8 mouse cellular contexts compared by ENCODE assay signal in the genomic region with DNA sequence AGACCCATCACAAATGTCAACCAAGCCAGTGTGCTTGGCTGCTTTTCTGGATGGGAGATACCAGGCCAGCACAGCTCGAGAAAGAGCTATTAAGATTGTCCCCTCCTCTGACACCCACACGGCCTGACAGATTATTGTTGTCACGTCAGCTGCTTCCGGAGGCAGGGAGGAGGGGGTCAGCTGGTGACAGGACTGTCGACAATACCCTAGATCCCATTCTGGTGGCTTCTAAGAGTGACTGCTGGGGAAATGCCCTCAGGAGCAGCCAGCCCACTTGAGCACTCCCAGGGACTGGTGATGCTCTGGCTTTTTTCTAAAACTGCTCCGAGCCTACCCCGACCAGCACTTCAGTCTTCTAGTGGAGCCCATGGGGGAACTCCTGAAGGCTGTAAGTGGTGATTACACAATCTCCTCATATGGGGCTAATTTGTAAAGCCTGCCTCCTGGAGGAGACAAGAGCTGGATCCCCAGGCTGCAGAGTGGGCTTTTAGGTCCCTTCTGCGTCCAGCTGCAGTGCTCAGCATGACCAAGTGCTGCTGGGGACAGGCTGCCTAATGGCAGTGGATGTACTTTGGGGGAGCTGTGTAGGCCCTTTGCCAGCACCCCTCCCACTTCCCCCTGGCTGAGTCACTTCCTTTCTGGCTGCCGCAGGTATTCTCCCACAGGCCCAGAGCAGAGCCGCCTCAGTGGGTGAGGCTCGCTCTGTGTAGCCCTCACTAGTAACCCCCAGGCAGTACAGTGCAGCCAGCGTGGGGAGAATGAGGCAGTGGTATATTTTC. TPM values are rescaled to one million over a fixed set of nuclear protein-coding genes. Genes with fewer than 3 reads are reported as not detected.
DNase-seq lines count a peak whose midpoint lies in the region; ATAC-seq and TF ChIP-seq lines count a peak whose summit lies in the region.

No protein-coding gene starts in this region.

- 15% methylated on average over 12 of the region's 12 CpGs for WGBS in forebrain, embryonic 11.5 days
- WGBS in heart, embryonic 16.5 days, result 1% methylated on average over 12 of the region's 12 CpGs
- 9% methylated on average over 12 of the region's 12 CpGs for WGBS in liver, embryonic 15.5 days (ENCODE audit: insufficient replicate concordance)
- 7% methylated on average over 12 of the region's 12 CpGs for WGBS in neural tube, embryonic 13.5 days

- H3K9ac ChIP-seq in forebrain, embryonic 11.5 days (ENCODE audit: low read length), result no peak overlapping the region; the same call in 1 of the 2 replicates
- peak overlapping the region; percentile 62 for H3K9ac ChIP-seq in heart, embryonic 16.5 days (ENCODE audit: low read length)
- H3K9ac ChIP-seq in liver, embryonic 15.5 days, result no peak overlapping the region; the same call in 1 of the 2 replicates
- H3K9ac ChIP-seq in neural tube, embryonic 13.5 days, result peak overlapping the region; percentile 50

- no peak for TF ChIP-seq POLR2A in testis, adult 2 months (IDR thresholded peaks at IDR 0.05; ENCODE audit: control insufficient read depth, low read depth, low read length)

- peak overlapping the region; percentile 11; the same call in 1 of the 2 replicates for H3K4me2 ChIP-seq in forebrain, embryonic 11.5 days (ENCODE audit: low read depth, low read length, severe bottlenecking)
- peak overlapping the region; percentile 60 for H3K4me2 ChIP-seq in heart, embryonic 16.5 days (ENCODE audit: low read depth, low read length)
- H3K4me2 ChIP-seq in liver, embryonic 15.5 days, result peak overlapping the region; percentile 41
- peak overlapping the region; percentile 35 for H3K4me2 ChIP-seq in neural tube, embryonic 13.5 days

- TF ChIP-seq CTCF in testis, adult 2 months (IDR thresholded peaks at IDR 0.05; ENCODE audit: control insufficient read depth, insufficient read depth, insufficient replicate concordance, low read depth, low read length), result no peak

- peak overlapping the region; percentile 25 for H3K27ac ChIP-seq in forebrain, embryonic 11.5 days (ENCODE audit: low read depth, low read length)
- peak overlapping the region; percentile 97 for H3K27ac ChIP-seq in heart, embryonic 16.5 days (ENCODE audit: low read length)
- peak overlapping the region; percentile 73 for H3K27ac ChIP-seq in liver, embryonic 15.5 days (replicated peaks)
- H3K27ac ChIP-seq in neural tube, embryonic 13.5 days (replicated peaks), result peak overlapping the region; percentile 85
- peak overlapping the region; percentile 66 for H3K27ac ChIP-seq in testis, adult 2 months (ENCODE audit: control insufficient read depth, insufficient read depth, low read depth, low read length)

- ATAC-seq in forebrain, embryonic 11.5 days (replicated peaks; ENCODE audit: low FRiP score), result no peak
- ATAC-seq in heart, embryonic 16.5 days (replicated peaks; ENCODE audit: extremely low read depth, insufficient read depth, low FRiP score), result peak; percentile 74
- peak; percentile 34; the same call in 1 of the 2 replicates for ATAC-seq in liver, embryonic 15.5 days (ENCODE audit: insufficient read depth)
- peak; percentile 70 for ATAC-seq in neural tube, embryonic 13.5 days (ENCODE audit: low read depth)

- H3K36me3 ChIP-seq in forebrain, embryonic 11.5 days (ENCODE audit: control insufficient read depth, insufficient read depth, low read length), result no peaks in the 10 kb centered on the region
- H3K36me3 ChIP-seq in heart, embryonic 16.5 days (ENCODE audit: control insufficient read depth, insufficient read depth), result no peaks in the 10 kb centered on the region
- no peaks in the 10 kb centered on the region for H3K36me3 ChIP-seq in liver, embryonic 15.5 days (replicated peaks)
- H3K36me3 ChIP-seq in neural tube, embryonic 13.5 days, result no peaks in the 10 kb centered on the region
- H3K36me3 ChIP-seq in testis, adult 2 months (ENCODE audit: control insufficient read depth, insufficient read depth, low read length), result no peaks in the 10 kb centered on the region

- H3K9me3 ChIP-seq in forebrain, embryonic 11.5 days (ENCODE audit: control insufficient read depth, low read length), result no peaks in the 10 kb centered on the region
- H3K9me3 ChIP-seq in heart, embryonic 16.5 days (replicated peaks; ENCODE audit: control insufficient read depth, low read length), result no peaks in the 10 kb centered on the region
- no peaks in the 10 kb centered on the region for H3K9me3 ChIP-seq in liver, embryonic 15.5 days (replicated peaks)
- H3K9me3 ChIP-seq in neural tube, embryonic 13.5 days, result no peaks in the 10 kb centered on the region

- peak; percentile 89 for DNase-seq in A20 (ENCODE audit: low read depth, low spot score)
- peak; percentile 83 for DNase-seq in adrenal gland, adult 8-10 months
- no peak for DNase-seq in forebrain, embryonic 11.5 days (ENCODE audit: low spot score)
- peak; percentile 84 to 93 for DNase-seq in kidney, postnatal 25 days

- no peak overlapping the region for H3K4me3 ChIP-seq in forebrain, embryonic 11.5 days (ENCODE audit: low read depth, low read length)
- H3K4me3 ChIP-seq in heart, embryonic 16.5 days (ENCODE audit: low read length), result peak overlapping the region; percentile 26
- no peak overlapping the region for H3K4me3 ChIP-seq in liver, embryonic 15.5 days (replicated peaks)
- H3K4me3 ChIP-seq in neural tube, embryonic 13.5 days, result no peak overlapping the region
- H3K4me3 ChIP-seq in testis, adult 2 months (ENCODE audit: control insufficient read depth, low read depth, low read length), result no peak overlapping the region

- H3K4me1 ChIP-seq in forebrain, embryonic 11.5 days (replicated peaks; ENCODE audit: control insufficient read depth, insufficient read depth, low read length), result peaks cover 16% of the 10 kb centered on the region; the same call in 1 of the 2 replicates
- peaks cover 65% of the 10 kb centered on the region for H3K4me1 ChIP-seq in heart, embryonic 16.5 days (ENCODE audit: control insufficient read depth, insufficient read depth, low read length)
- peaks cover 75% of the 10 kb centered on the region for H3K4me1 ChIP-seq in liver, embryonic 15.5 days (replicated peaks)
- H3K4me1 ChIP-seq in neural tube, embryonic 13.5 days (replicated peaks), result peaks cover 72% of the 10 kb centered on the region
- H3K4me1 ChIP-seq in testis, adult 2 months (ENCODE audit: control insufficient read depth, insufficient read depth, low read length), result peaks cover 13% of the 10 kb centered on the region

- H3K27me3 ChIP-seq in forebrain, embryonic 11.5 days (ENCODE audit: control insufficient read depth, insufficient read depth, low read length), result no peaks in the 10 kb centered on the region
- no peaks in the 10 kb centered on the region for H3K27me3 ChIP-seq in heart, embryonic 16.5 days (ENCODE audit: control insufficient read depth, insufficient read depth, low read length)
- H3K27me3 ChIP-seq in liver, embryonic 15.5 days, result no peaks in the 10 kb centered on the region
- H3K27me3 ChIP-seq in neural tube, embryonic 13.5 days, result no peaks in the 10 kb centered on the region
- H3K27me3 ChIP-seq in testis, adult 2 months (ENCODE audit: control insufficient read depth, insufficient read depth, low read length), result no peaks in the 10 kb centered on the region

RNA-seq across cellular contexts. Expression of a gene that starts 6.8 kb away (rescaled TPM):
- 10 to 100 TPM; 33.9 to 38.7 (median 37.6) TPM for total RNA-seq in adrenal gland, adult 8-10 months (2022)
- 37.4 and 37.5 TPM in 2 replicates for polyA plus RNA-seq in forebrain, embryonic 11.5 days (2014; fragmentation: Nextera tagmentation; extraction: Ambion mirVana)
- polyA plus RNA-seq in heart, embryonic 16.5 days (2015; fragmentation: Nextera tagmentation; extraction: Ambion mirVana), result 24.5 and 26.6 TPM in 2 replicates
- 13.1 and 15.5 TPM in 2 replicates for polyA plus RNA-seq in liver, embryonic 15.5 days (2015; fragmentation: Nextera tagmentation; extraction: Ambion mirVana)
- 33.9 and 37.7 TPM in 2 replicates for polyA plus RNA-seq in neural tube, embryonic 13.5 days (2015; fragmentation: Nextera tagmentation; extraction: Ambion mirVana)
- 33.5 and 33.9 TPM in 2 replicates for polyA plus RNA-seq in testis, adult 2 months (2012; rRNA removed)

RNA-seq across cellular contexts. Expression of a gene that starts 14.1 kb away (rescaled TPM):
- 10 to 100 TPM; 22.3 to 33.2 (median 30.7) TPM for total RNA-seq in adrenal gland, adult 8-10 months (2022)
- 43.0 and 44.4 TPM in 2 replicates for polyA plus RNA-seq in forebrain, embryonic 11.5 days (2014; fragmentation: Nextera tagmentation; extraction: Ambion mirVana)
- 41.7 and 47.2 TPM in 2 replicates for polyA plus RNA-seq in heart, embryonic 16.5 days (2015; fragmentation: Nextera tagmentation; extraction: Ambion mirVana)
- 25.5 and 26.7 TPM in 2 replicates for polyA plus RNA-seq in liver, embryonic 15.5 days (2015; fragmentation: Nextera tagmentation; extraction: Ambion mirVana)
- polyA plus RNA-seq in neural tube, embryonic 13.5 days (2015; fragmentation: Nextera tagmentation; extraction: Ambion mirVana), result 47.7 and 54.3 TPM in 2 replicates
- 41.9 and 43.5 TPM in 2 replicates for polyA plus RNA-seq in testis, adult 2 months (2012; rRNA removed)

RNA-seq across cellular contexts. Expression of a gene that starts 37.0 kb away (rescaled TPM):
- total RNA-seq in adrenal gland, adult 8-10 months (2022), result 10 to 100 TPM; 21.1 to 32.2 (median 27.0) TPM
- polyA plus RNA-seq in forebrain, embryonic 11.5 days (2014; fragmentation: Nextera tagmentation; extraction: Ambion mirVana), result 18.6 and 19.0 TPM in 2 replicates
- polyA plus RNA-seq in heart, embryonic 16.5 days (2015; fragmentation: Nextera tagmentation; extraction: Ambion mirVana), result 29.5 TPM in 2 replicates
- 12.5 and 14.0 TPM in 2 replicates for polyA plus RNA-seq in liver, embryonic 15.5 days (2015; fragmentation: Nextera tagmentation; extraction: Ambion mirVana)
- 15.3 and 19.8 TPM in 2 replicates for polyA plus RNA-seq in neural tube, embryonic 13.5 days (2015; fragmentation: Nextera tagmentation; extraction: Ambion mirVana)
- 5.4 and 6.2 TPM in 2 replicates for polyA plus RNA-seq in testis, adult 2 months (2012; rRNA removed)

RNA-seq across cellular contexts. Expression of a gene that starts 52.2 kb away (rescaled TPM):
- 10 to 100 TPM in 2 of 4 experiments, 1 to 10 TPM in 2; 7.5 to 20.9 (median 14.9) TPM for total RNA-seq in adrenal gland, adult 8-10 months (2022)
- polyA plus RNA-seq in forebrain, embryonic 11.5 days (2014; fragmentation: Nextera tagmentation; extraction: Ambion mirVana), result 26.3 and 27.8 TPM in 2 replicates
- 7.4 and 8.3 TPM in 2 replicates for polyA plus RNA-seq in heart, embryonic 16.5 days (2015; fragmentation: Nextera tagmentation; extraction: Ambion mirVana)
- polyA plus RNA-seq in liver, embryonic 15.5 days (2015; fragmentation: Nextera tagmentation; extraction: Ambion mirVana), result 1.6 and 1.9 TPM in 2 replicates
- polyA plus RNA-seq in neural tube, embryonic 13.5 days (2015; fragmentation: Nextera tagmentation; extraction: Ambion mirVana), result 30.1 and 30.2 TPM in 2 replicates
- polyA plus RNA-seq in testis, adult 2 months (2012; rRNA removed), result 166 and 189 TPM in 2 replicates

RNA-seq across cellular contexts. Expression of a gene that starts 52.7 kb away (rescaled TPM):
- total RNA-seq in adrenal gland, adult 8-10 months (2022), result 1 to 10 TPM; 2.7 to 5.0 (median 4.3) TPM
- polyA plus RNA-seq in forebrain, embryonic 11.5 days (2014; fragmentation: Nextera tagmentation; extraction: Ambion mirVana), result 1.6 TPM in 2 replicates
- polyA plus RNA-seq in heart, embryonic 16.5 days (2015; fragmentation: Nextera tagmentation; extraction: Ambion mirVana), result 2.7 and 3.4 TPM in 2 replicates
- 1.4 and 1.6 TPM in 2 replicates for polyA plus RNA-seq in liver, embryonic 15.5 days (2015; fragmentation: Nextera tagmentation; extraction: Ambion mirVana)
- polyA plus RNA-seq in neural tube, embryonic 13.5 days (2015; fragmentation: Nextera tagmentation; extraction: Ambion mirVana), result 0.89 and 2.0 TPM in 2 replicates
- 285 and 337 TPM in 2 replicates for polyA plus RNA-seq in testis, adult 2 months (2012; rRNA removed)

Comparison
In these comparisons a context has a peak if more than half of its experiments do, and no peak if none do; other contexts are left out.
1. H3K27ac ChIP-seq: peak in every context shown above with its lines; median percentile 97 in heart, embryonic 16.5 days; 85 in neural tube, embryonic 13.5 days; 73 in liver, embryonic 15.5 days; 66 in testis, adult 2 months; 25 in forebrain, embryonic 11.5 days.
2. H3K9ac ChIP-seq: peak in heart, embryonic 16.5 days (single experiment) and neural tube, embryonic 13.5 days (single experiment); none in forebrain, embryonic 11.5 days (single experiment) and liver, embryonic 15.5 days (single experiment).
3. Peak in every context shown above with its lines, with median percentiles within 50 percentile points of each other: H3K4me2 ChIP-seq.